Mouse (Mus musculus): Measurements from ENCODE around the gene Gm13279. TPM values are rescaled to one million over a fixed set of nuclear protein-coding genes. Genes with fewer than 3 reads are reported as not detected.
"Not testable (repeated sequence)": the region's sequence is repeated elsewhere in the genome, so short reads cannot be mapped to it uniquely, and the experiment has no call there.

Gene Gm13279
- not detected in 2 replicates for polyA plus RNA-seq (2016; fragmentation: Nextera tagmentation; extraction: Ambion mirVana)

GRCm38 (mm10) chr4:88797097-88797496 is at the start of gene Gm13279:
TSS of gene Gm13279 (plus strand) at chr4:88797397.
- H3K4me3 ChIP-seq (replicated peaks); H3K4me1 ChIP-seq; ATAC-seq (ENCODE audit: low FRiP score); H3K27ac ChIP-seq; H3K9ac ChIP-seq; H3K4me2 ChIP-seq; H3K27me3 ChIP-seq; H3K36me3 ChIP-seq (replicated peaks); H3K9me3 ChIP-seq: not testable (repeated sequence)
- WGBS = no CpG with 5 or more reads among the region's 28 CpGs

- 68% methylated on average over 6 of the region's 6 CpGs for WGBS
- H3K4me1 ChIP-seq = no peaks in the 10 kb centered on the region; the same call in 1 of the 2 replicates
- H3K9ac ChIP-seq = no peak overlapping the region
- ATAC-seq (ENCODE audit: low FRiP score) = no peak
- H3K27ac ChIP-seq = no peak overlapping the region
- H3K27me3 ChIP-seq = no peaks in the 10 kb centered on the region
- no peak overlapping the region for H3K4me2 ChIP-seq
- H3K4me3 ChIP-seq (replicated peaks) = no peak overlapping the region
- no peaks in the 10 kb centered on the region for H3K36me3 ChIP-seq (replicated peaks)
- no peaks in the 10 kb centered on the region for H3K9me3 ChIP-seq
These were observed 47.3 kb upstream of the Gm13279 start for GRCm38 (mm10) chr4:88749926-88750325.

GRCm38 (mm10) chr4:88754818-88755340 is 42.3 kb upstream of the Gm13279 start, which contains the start of gene Gm13271:
TSS of gene Gm13271 (plus strand) at chr4:88754868.
- not testable (repeated sequence) for H3K4me3 ChIP-seq (replicated peaks); H3K4me2 ChIP-seq; H3K4me1 ChIP-seq; H3K9me3 ChIP-seq; H3K36me3 ChIP-seq (replicated peaks); ATAC-seq (ENCODE audit: low FRiP score); H3K27me3 ChIP-seq; H3K27ac ChIP-seq; H3K9ac ChIP-seq
- WGBS = 75% methylated on average over 15 of the region's 15 CpGs

GRCm38 (mm10) chr4:88756581-88757513 is 40.4 kb upstream of the Gm13279 start:
- not testable (repeated sequence) for H3K36me3 ChIP-seq (replicated peaks); H3K9me3 ChIP-seq; H3K4me1 ChIP-seq; H3K27me3 ChIP-seq; ATAC-seq (ENCODE audit: low FRiP score)
- H3K27ac ChIP-seq = peak overlapping the region; percentile 75
- 12% methylated on average over 28 of the region's 31 CpGs for WGBS
- peak overlapping the region; percentile 44 for H3K4me3 ChIP-seq (replicated peaks)
- H3K4me2 ChIP-seq = peak overlapping the region; percentile 87
- peak overlapping the region; percentile 63 for H3K9ac ChIP-seq

- peak; percentile 99 for ATAC-seq (ENCODE audit: low FRiP score)
- under 1% methylated on average over 20 of the region's 21 CpGs for WGBS
These were observed 39.6 kb upstream of the Gm13279 start for GRCm38 (mm10) chr4:88757628-88758031.

GRCm38 (mm10) chr4:88758751-88759150 is 38.4 kb upstream of the Gm13279 start:
- H3K4me3 ChIP-seq (replicated peaks); ATAC-seq (ENCODE audit: low FRiP score); H3K9me3 ChIP-seq; H3K9ac ChIP-seq; H3K4me2 ChIP-seq; H3K27me3 ChIP-seq; H3K4me1 ChIP-seq; H3K27ac ChIP-seq; H3K36me3 ChIP-seq (replicated peaks): not testable (repeated sequence)
- 91% methylated on average over 9 of the region's 9 CpGs for WGBS

More at GRCm38 (mm10) chr4:88757628-88758031, 39.6 kb upstream of the Gm13279 start:
- H3K4me3 ChIP-seq (replicated peaks) = peak overlapping the region; percentile 44
- not testable (repeated sequence) for H3K36me3 ChIP-seq (replicated peaks); H3K9me3 ChIP-seq; H3K4me1 ChIP-seq; H3K27me3 ChIP-seq
- H3K4me2 ChIP-seq = peak overlapping the region; percentile 87
- H3K27ac ChIP-seq = peak overlapping the region; percentile 75
- peak overlapping the region; percentile 63 for H3K9ac ChIP-seq

- 20% methylated on average over 11 of the region's 14 CpGs for WGBS
- ATAC-seq (ENCODE audit: low FRiP score); H3K36me3 ChIP-seq (replicated peaks); H3K9me3 ChIP-seq; H3K9ac ChIP-seq; H3K27ac ChIP-seq; H3K4me1 ChIP-seq; H3K27me3 ChIP-seq: not testable (repeated sequence)
- Histone ChIP-seq H3K4me2 (peak within 1 kb of the TSS; percentile 60), H3K4me3 (replicated peaks) (peak within 1 kb of the TSS; percentile 36)
These were observed 37.5 kb upstream of the Gm13279 start, which contains the start of gene Gm13283 for GRCm38 (mm10) chr4:88759610-88760268. TSS of gene Gm13283 (plus strand) at chr4:88760119.

- H3K27ac ChIP-seq; H3K9me3 ChIP-seq; H3K4me1 ChIP-seq; H3K9ac ChIP-seq; H3K27me3 ChIP-seq; H3K36me3 ChIP-seq (replicated peaks); ATAC-seq (ENCODE audit: low FRiP score): not testable (repeated sequence)
- Histone ChIP-seq H3K4me2 (peak overlapping the region; percentile 60), H3K4me3 (replicated peaks) (peak overlapping the region; percentile 36)
- WGBS = under 1% methylated on average over 21 of the region's 28 CpGs
These were observed 36.8 kb upstream of the Gm13279 start for GRCm38 (mm10) chr4:88760431-88760830.

GRCm38 (mm10) chr4:88761776-88762175 is 35.4 kb upstream of the Gm13279 start:
- H3K9ac ChIP-seq; H3K36me3 ChIP-seq (replicated peaks); H3K4me2 ChIP-seq; H3K4me3 ChIP-seq (replicated peaks); ATAC-seq (ENCODE audit: low FRiP score); H3K9me3 ChIP-seq; H3K27ac ChIP-seq; H3K4me1 ChIP-seq; H3K27me3 ChIP-seq: not testable (repeated sequence)
- WGBS = 76% methylated on average over 6 of the region's 8 CpGs

GRCm38 (mm10) chr4:88762341-88762740 is 34.9 kb upstream of the Gm13279 start:
- not testable (repeated sequence) for H3K9ac ChIP-seq; H3K4me1 ChIP-seq; H3K4me3 ChIP-seq (replicated peaks); H3K27me3 ChIP-seq; H3K4me2 ChIP-seq; H3K9me3 ChIP-seq; ATAC-seq (ENCODE audit: low FRiP score); H3K27ac ChIP-seq; H3K36me3 ChIP-seq (replicated peaks)
- 56% methylated on average over 9 of the region's 9 CpGs for WGBS

- not testable (repeated sequence) for H3K4me1 ChIP-seq; H3K9me3 ChIP-seq; H3K36me3 ChIP-seq (replicated peaks); ATAC-seq (ENCODE audit: low FRiP score); H3K27ac ChIP-seq; H3K9ac ChIP-seq; H3K27me3 ChIP-seq
- H3K4me2 ChIP-seq = peak overlapping the region; percentile 54
- peak overlapping the region; percentile 39 for H3K4me3 ChIP-seq (replicated peaks)
- 3% methylated on average over 36 of the region's 42 CpGs for WGBS
These were observed 33.7 kb upstream of the Gm13279 start for GRCm38 (mm10) chr4:88763384-88764018.

- not testable (repeated sequence) for H3K4me3 ChIP-seq (replicated peaks); H3K9ac ChIP-seq; H3K4me1 ChIP-seq; ATAC-seq (ENCODE audit: low FRiP score); H3K4me2 ChIP-seq; H3K27ac ChIP-seq; H3K27me3 ChIP-seq; H3K36me3 ChIP-seq (replicated peaks); H3K9me3 ChIP-seq
- WGBS = no CpG with 5 or more reads among the region's 32 CpGs
These were observed 23.7 kb upstream of the Gm13279 start, which contains the start of gene Gm13290 for GRCm38 (mm10) chr4:88773534-88773933. TSS of gene Gm13290 (plus strand) at chr4:88773834.
